Mouse (Mus musculus): ENCODE measurements around the gene Nipal3. TPM values are rescaled to one million over a fixed set of nuclear protein-coding genes. Genes with fewer than 3 reads are reported as not detected.

Gene Nipal3
- total and polyA plus RNA-seq, 3 experiments: 16.0 to 24.6 (median 21.6) TPM

DNA sequence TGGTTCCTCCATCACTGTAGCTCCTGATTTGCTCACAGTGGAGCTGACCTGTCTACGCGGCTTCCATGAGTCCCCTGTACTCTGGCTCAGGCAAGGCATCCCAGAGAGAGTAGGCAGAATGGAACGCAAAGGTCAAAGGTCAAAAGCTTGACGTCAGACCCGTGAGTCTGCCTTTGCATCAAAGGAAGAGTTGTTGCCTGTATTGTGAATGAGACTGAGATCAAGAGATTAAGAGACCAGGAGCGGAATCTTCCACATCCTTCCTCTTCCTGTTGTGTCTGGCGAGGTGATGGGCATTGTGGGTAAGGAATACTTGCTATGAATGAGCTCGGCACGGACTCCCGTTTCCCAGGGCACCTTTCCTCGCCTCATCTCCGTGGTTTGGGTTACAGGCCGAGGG is 58.5 kb downstream of the Nipal3 start:
- peak; percentile 34 for DNase-seq

DNA sequence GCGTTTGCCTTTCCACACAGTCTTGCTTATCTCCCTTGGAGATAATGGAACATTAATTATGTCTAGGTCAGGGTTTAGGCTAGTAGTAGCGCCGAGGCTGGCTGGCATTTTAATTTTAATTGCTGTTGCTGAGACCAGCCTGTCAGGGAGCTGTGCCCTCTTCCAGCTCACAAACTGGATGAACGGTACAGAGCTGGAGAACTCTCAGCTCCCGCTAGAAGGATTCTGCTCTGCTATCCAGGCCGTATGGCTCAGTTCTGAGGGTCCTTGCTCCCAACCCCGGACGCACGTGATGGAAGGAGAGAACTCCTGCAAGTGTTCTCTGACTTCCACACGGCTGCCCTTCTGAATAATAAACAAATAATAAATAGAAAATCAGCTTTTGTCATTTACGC is 60.4 kb downstream of the Nipal3 start:
- no peak for DNase-seq

DNA sequence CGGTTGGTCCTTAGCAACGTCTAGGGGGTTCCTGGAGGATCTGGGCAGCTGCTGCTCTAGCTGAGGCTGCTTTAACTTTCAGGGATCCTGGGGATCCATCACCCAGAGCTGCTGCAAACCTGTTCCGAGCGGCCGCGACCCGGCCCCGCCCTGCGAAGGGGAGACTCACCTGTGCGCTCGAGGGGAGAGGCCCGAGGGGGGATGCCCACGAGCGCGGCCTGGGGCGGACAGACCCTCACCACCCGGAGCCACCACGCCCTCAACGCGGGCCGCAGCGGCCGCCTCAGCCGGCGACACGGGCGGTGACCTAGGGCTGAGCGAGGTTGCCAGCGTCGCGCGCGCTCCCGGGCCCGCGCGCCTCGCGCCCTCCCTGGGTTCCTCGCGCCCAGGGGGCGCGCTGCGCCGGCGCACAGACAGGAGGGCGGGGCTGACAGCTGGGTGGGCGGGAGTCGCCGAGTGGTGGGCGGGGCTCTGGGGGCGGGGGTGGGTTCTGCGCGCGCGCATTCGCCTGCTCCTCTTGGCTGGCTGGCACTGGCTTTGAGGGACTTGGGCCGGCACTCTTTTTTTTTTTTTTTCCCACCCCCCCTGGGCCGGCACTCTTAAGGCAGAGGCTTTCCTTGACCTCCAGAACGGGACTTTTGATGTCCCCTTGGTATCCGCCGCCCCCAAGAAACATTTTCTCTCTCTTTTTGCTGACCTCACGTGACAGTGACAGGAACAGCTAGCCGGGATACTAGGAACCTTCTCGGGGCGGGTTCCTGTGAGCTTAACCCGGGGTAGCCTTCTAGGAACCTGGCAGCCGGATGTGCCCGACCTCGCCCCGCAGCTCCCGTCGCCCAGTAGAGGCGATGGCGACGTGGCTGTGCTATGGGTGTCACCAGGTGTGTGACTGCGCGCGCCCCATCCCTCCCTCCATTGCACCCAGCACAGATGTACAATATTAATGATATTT is 61.1 kb downstream of the Nipal3 start, which contains the start of gene Rcan3:
Gene Rcan3 (minus strand): TSS at position 411 of the 952 bp plus-strand sequence.
- peak; percentile 92 for DNase-seq

DNA sequence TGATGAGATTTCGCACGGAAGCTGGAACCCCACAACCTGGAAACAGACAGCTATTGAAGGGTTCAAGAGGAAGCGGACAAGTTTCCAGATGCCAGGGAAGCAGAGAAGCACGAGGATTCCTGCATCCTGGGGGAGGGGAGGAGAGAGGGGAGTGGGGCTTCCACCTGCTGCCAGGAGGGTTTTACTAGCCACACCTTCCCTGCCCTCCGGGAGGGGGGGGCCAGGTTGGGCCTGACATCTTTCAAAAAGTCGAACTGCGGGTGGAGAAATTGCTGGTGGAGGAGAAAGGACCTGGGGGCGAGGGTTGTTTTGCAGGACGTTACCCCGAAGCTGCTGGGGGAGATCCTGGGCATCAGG is 61.8 kb downstream of the Nipal3 start:
- peak; percentile 11 for DNase-seq

DNA sequence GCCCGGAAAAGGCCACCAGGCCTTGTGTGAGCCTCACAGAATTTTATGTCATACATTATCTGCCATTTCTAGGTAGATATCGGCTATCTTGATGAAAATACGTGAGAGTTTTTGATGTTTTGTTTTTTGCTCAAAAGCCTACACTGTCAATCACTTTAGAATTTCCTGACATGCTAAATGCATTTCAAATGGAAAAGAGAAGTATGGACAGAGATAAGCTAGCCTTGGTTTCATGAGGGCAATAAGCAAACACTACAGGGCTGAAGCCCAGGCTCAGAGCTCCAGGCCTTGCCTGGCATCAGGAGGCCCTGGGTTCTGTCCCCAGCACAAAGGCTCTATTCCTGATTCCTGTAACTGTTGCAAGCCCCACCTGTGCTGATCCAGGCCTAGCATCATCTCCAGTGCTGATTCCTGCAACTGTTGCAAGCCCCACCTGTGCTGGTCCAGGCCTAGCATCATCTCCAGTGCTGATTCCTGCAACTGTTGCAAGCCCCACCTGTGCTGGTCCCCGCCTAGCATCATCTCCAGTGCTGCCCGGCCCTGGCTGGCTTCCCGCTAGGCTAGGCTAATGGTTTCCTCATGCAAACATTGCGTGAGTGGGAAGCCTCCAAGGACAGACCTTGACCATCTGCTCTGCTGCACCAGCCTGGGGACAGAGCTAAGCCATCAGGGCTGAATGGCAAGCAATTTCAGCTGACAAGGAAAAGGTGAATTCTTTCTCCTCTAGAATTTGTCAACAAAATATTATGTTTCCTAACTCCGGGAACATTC is 64.7 kb downstream of the Nipal3 start:
- peak; percentile 67 for DNase-seq

DNA sequence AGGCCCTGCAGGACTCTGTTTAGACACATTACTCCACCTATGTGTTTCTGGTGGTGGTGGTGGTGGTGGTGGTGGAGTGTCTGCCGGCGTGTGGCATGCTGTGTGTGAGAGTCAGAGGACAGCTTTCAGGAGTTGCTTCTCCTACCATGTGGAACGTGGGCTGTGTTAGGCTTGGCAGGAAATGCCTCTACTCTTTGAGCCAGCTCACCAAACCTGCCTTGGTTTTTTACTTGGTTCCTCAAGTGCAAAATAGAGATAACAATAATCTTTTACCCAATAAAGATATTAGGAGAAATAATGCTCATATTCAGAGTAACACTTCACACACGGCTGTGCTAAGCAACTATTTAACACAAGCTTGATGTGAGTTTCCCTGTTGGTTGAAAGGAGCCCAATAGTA is 65.5 kb downstream of the Nipal3 start:
- DNase-seq: no peak

DNA sequence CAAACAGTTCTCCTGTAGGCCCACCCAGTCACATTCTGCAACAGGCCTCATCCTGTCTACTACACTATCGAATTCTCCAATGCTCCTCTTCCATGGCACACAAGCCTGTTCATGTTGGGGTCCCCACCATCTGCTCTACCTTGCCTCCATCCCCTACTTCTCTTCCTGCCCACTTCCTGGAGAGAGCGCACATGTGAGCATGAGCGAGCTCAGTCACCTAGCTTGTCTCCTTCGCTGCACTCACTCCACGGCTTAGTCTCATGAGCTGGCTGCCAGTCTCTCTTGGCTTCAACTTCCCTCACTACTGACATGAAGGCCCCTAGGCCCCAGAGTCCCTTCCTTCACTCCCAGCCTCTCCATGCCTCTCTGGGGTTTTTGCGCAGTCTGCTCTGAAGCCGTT is 68.3 kb downstream of the Nipal3 start:
- DNase-seq: no peak

DNA sequence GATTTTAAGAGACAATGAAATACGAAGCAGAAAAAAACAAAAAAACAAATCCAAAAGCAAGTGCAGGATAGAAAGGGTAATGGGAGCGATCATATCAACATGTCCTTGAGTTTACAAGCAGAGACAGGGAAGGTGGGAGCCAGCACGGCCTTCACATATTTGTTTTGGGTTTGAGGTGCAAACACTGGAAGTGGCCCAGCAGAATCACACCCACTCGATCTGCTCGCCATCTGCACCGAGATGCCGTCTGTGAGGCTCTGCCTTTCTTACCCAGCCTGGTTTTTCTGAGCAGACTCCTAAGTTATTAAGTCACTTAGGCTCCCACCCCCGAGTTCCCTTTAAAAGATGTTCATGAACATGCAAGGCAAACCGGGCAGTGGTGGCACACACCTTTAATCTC is 69.2 kb downstream of the Nipal3 start:
- no peak for DNase-seq

DNA sequence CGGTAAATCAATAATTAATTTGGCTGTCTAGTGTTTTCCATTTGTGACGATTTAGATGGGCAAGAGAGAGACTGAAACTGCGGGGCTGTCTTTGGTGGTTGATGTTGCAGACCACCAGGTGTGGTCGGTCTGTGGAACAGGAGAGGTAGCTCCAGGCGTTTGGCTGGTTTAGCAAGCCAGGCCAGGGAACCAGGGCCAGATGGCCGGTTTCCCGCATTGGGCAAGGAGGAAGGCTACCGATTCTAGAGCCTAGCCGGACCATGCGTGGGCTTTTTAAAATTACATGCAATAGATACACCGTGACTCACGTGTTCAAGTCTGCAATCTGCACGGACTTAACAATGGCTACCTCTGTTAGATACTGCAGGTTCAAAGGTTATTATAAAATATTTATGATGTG is 73.9 kb downstream of the Nipal3 start:
- DNase-seq: no peak

DNA sequence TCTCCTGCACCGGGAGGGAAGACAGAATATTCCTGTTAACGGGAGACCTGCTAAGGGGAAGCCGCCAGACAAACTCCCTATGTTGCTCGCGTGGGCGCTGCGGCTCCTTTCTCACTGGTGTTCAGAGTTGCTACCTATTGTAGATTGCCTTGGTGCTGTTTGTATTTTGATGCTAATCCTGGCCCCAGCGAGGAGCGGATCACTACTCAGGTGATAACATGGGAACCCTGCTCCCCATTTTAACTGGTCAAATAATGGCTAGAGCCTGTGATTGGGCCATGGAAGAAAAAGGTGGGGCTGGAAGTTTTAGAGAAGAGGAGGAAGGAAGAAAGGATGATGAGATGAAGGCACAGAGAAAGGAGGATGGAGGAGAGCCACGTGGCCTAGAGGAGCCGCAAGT is 74.4 kb downstream of the Nipal3 start:
- DNase-seq: no peak

DNA sequence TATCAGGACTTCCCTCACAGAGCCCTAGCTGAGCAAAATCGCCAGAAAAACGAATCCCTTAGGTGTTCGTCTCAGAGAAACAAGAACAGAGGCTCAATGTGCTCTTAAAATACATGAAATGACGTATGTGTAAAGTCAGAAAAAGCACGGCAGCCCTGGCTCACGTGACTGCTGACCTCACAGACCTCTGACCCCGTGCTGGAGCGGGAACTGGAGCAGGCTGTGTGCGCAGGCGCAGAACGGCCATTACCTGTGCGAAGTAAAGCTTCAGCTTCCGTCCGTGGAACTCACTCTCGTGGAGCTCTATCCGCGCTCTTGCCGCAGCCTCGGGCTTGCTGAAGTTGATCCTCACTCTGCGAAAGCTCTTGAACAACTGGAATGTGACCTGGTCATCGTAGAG is 74.8 kb downstream of the Nipal3 start:
- DNase-seq: no peak

DNA sequence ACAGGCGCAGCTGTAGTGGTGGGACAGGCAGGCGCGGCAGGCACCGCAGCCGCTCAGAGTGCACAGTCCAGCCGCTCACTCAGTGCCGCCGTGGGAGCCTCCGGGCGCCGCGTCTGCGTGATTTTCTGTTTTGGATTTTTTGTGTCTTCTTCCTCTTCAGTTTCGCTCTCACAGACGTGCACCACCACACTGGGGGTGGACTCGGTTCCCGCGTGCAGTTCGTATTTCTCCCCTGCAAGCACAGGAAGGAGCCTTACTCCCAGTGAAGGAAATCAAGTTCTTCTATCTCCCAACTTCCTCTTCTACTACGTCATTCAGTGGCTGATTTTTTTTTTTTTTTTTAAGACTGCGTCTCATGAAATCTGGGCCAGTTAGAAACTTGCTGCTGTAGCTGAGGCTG is 78.5 kb downstream of the Nipal3 start:
- no peak for DNase-seq

DNA sequence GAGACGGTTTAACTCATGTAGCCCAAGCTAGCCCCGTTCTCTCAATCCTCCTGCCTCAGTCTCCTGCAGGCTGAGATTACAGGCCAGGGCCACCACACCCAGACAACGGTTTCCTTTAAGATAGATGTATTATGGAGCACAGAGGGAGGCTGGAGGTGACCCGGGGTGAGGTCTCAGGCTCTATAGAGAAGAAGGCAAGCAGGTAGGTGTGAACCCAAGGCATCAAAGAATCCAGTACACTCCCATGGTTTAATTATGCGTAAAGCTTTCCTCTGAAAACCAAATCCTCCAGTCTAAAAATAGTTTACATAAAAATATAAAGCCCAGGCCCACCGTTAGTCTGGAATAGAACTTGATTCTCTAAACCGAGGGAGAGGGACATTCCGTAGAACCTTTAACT is 81.3 kb downstream of the Nipal3 start:
- DNase-seq: no peak

DNA sequence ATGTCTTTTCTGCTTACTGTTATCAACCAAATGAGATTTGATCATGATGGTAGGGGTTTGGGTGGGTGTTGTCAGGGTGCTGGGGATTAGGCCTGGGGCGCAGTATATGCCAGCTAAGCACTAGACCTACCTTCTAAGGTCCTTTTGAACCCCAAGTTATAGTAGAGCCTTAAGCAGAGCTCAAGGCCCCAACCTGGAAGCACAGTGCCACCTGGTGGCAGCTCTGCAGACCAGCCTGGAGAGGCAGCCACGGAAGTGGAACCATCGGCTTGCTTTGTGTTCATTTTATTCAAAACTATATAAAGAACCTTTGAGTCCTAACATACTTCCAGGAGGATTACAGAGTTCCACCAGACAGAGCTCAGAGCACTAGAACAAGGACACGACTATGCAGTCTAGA is 83.2 kb downstream of the Nipal3 start:
- DNase-seq: peak; percentile 54

DNA sequence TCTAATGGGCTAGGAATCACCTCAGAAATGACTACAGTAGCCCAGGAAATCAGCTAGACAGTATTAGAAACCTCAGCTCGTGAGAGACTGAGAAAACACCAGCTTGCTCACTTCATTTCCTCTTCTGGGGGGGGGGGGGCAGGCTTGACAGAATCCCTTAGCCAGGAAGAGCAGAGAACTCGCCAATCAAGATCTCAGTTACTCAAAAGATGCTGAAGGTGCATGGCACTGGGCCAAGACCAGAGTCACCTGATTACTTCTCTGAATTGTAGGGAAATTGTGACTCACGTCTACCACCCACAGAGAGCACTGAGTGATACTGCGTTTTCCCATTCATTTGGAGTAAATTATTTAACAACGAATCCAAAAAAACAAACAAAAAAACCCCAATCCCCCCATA is 88.7 kb downstream of the Nipal3 start:
- no peak for DNase-seq

DNA sequence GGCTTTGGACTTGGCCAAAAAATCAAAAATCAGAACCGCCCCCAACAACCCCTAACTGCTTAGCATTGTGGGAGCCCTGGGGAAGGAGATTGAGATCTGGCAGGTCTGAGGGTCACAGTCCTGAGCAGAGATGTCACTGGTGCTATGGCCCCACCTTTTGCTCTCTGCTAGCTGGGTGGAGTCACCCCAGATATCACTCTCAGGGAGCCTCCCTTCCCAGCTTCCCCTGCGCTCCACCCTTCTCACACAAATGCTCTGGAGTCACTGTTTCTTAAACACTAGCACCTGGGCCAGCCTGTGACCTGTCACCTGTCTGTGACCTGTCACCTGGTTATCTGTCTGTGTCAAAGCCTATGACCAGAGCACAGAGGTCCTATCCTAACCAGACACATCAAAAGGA is 89.9 kb downstream of the Nipal3 start:
- no peak for DNase-seq

DNA sequence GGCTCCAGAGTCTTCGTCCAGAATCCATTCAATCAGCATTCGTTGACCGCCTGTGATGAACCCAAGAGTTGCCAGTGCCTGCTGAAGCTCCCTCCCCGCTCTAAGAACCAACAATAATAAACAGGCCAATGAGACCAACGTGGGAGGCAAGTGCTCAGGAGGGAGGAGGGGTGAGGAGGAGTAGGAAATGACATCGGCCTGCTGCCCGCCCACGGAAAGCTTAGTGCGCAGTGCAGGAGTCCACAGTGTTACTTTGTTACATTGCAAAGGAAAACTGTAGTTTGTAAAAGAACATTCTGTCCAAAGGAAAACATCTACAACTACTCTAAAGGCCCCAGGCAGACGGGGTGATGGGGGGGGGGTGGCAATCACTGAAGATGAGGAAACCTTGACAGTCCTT is 90.8 kb downstream of the Nipal3 start:
- no peak for DNase-seq

DNA sequence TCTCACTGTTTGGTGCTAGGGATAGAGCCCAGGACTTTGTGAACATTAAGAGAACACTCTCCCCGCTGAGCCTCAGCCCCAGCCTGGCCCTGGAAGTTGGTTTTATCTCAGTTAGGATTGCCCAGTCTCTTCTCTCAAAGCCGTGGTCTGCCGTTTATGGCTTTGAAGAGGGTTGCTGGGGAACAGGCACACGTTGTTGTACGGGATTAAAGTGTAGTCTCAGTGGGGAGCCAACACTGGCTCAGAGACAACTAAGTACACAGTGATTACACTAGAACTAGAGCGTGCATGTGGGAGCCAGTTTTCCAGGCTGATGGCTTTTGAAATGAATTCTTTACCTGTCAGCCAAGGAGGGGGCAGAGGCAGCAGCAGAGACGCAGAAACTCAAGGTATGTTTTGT is 93.0 kb downstream of the Nipal3 start:
- DNase-seq: no peak

DNA sequence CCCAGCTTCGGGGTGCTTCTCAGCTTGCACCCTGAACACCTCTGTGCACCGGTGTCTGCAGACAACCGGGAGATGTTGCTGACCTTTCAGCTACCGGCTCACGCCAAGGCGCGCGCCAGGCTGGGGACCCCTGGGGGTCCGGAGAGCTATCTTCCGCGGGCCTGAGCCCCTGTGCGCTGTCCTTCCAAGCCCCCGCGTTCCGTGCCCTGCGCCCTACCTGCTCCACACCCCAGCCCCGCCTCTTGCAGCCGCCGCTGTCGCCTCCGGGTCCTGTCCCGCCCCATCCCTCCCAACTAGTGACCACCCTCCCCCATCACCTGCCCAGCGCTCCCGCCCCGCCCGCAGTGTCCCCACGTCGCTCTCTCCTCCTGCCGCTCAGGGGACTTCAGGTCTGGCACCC is 96.8 kb downstream of the Nipal3 start, which contains the start of gene Ncmap:
Gene Ncmap (minus strand): TSS at position 237 of the 400 bp plus-strand sequence.
- no peak for DNase-seq

DNA sequence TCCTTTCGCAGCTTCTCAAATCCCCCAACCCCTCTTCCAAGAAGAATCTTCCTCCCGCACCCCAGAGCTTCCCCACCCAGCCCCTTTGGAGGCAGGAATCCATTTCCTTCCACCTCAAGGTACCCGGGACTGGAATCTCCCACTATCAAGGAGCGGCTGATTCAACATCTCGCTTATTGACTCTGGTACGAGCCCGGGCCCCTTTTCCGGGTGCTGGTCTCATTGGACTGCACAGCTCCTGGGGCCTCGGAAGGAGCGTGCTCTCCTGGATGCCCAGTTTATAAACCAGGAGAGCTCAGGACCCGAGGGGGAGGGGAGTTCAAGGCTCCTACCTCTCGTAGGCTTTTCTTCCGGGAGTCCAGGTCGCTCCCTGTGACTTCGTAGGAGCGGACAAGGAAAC is 97.3 kb downstream of the Nipal3 start:
- DNase-seq: no peak

DNA sequence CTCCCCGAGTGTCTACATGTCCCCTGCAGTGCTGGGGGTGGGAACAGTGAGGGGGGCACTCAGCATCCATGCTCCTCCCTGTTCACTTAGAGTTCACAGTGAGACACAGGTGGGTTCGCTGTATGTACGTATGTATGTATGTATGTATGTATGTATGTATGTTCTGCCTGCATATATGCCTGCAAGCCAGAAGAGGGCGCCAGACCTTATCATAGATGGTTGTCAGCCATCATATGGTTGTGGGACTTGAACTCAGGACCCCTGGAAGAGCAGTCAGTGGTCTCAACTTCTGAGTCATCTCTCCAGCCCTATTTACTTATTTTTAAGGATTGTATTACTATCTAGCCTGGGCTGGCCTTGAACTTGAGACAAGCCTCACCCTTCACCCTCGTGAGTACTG is 98.5 kb downstream of the Nipal3 start:
- DNase-seq: no peak
